Mouse (Mus musculus): ENCODE results near the gene Stk38.

DNA sequence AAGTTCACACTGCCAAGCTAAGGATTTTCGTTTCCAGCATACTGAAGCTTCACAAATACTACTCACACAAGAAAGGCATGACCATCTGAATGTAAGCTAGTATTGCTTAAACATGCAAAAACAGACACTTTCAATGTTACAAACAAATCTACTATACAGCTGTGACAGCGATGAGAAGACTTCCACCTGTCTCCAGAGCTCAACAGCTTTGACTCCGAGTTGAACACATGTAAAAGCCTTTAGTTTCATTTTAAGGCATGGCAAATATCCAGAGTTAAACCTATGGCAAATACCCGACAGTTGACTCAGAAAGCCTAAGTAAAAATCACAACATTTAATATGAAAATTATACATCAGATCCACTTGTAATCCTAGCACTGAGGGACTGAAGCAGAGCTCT lies 19.5 kb downstream of the Stk38 start:
- TF ChIP-seq CTCF (IDR thresholded peaks at IDR 0.05; ENCODE audit: borderline replicate concordance, control insufficient read depth, extremely low read depth, insufficient read depth, low read length, poor library complexity) = no peak
- TF ChIP-seq POLR2A (IDR thresholded peaks at IDR 0.05; ENCODE audit: control insufficient read depth, extremely low read depth, insufficient read depth, low read length, poor library complexity) = no peak

All from thymus, adult 2 months (tissue).